Mouse (Mus musculus) kidney, postnatal 25 days (tissue): ENCODE measurements around the gene Piwil4.

Source experiments
- DNase-seq, 2 experiments: peaks; one replicate each; pipeline ENCODE4 v3.0.0; 2021; ENCODE audit warnings: mixed read lengths in 2 of 2

Piwil4 gene

GRCm38 (mm10) chr9:14740151-14740924, at the start of gene Piwil4:
TSS of gene Piwil4 (minus strand) at chr9:14740733.
- no peak for DNase-seq

GRCm38 (mm10) chr9:14787356-14787755, 46.8 kb upstream of the Piwil4 start:
- no peak for DNase-seq

- peak; percentile 96 for DNase-seq
Observed at GRCm38 (mm10) chr9:14784039-14785002, 43.8 kb upstream of the Piwil4 start, which contains the start of the genes Mre11a and Ankrd49. TSS of gene Mre11a (plus strand) at chr9:14784654. TSS of gene Ankrd49 (minus strand) at chr9:14784856.

- no peak for DNase-seq
Observed at GRCm38 (mm10) chr9:14778341-14778740, 37.8 kb upstream of the Piwil4 start.

GRCm38 (mm10) chr9:14773813-14774212, 33.3 kb upstream of the Piwil4 start:
- no peak for DNase-seq

- no peak for DNase-seq
Observed at GRCm38 (mm10) chr9:14772074-14772473, 31.5 kb upstream of the Piwil4 start.

- no peak for DNase-seq
Observed at GRCm38 (mm10) chr9:14770803-14771471, 30.4 kb upstream of the Piwil4 start, which contains the start of gene 1700012B09Rik. TSS of gene 1700012B09Rik (minus strand) at chr9:14771030.

GRCm38 (mm10) chr9:14769811-14770210, 29.3 kb upstream of the Piwil4 start:
- DNase-seq, result no peak

GRCm38 (mm10) chr9:14764765-14765164, 24.2 kb upstream of the Piwil4 start:
- peak; percentile 46 to 71 for DNase-seq

- DNase-seq, result no peak
Observed at GRCm38 (mm10) chr9:14759261-14759660, 18.7 kb upstream of the Piwil4 start.

GRCm38 (mm10) chr9:14758590-14758989, 18.1 kb upstream of the Piwil4 start:
- no peak for DNase-seq

- DNase-seq, result no peak
Observed at GRCm38 (mm10) chr9:14754469-14754868, 13.9 kb upstream of the Piwil4 start.

- no peak for DNase-seq
Observed at GRCm38 (mm10) chr9:14753947-14754346, 13.4 kb upstream of the Piwil4 start.

- DNase-seq, result peak; percentile 77 to 88
Observed at GRCm38 (mm10) chr9:14752001-14752522, 11.5 kb upstream of the Piwil4 start, which contains the start of gene Fut4. TSS of gene Fut4 (minus strand) at chr9:14752393.

- DNase-seq, result peak in 1 of 2 experiments; percentile 8
Observed at GRCm38 (mm10) chr9:14751503-14752000, 11.0 kb upstream of the Piwil4 start.

GRCm38 (mm10) chr9:14750901-14751502, 10.5 kb upstream of the Piwil4 start:
- no peak for DNase-seq

GRCm38 (mm10) chr9:14739498-14740150, 909 bp downstream of the Piwil4 start:
- peak in 1 of 2 experiments; percentile 5 for DNase-seq

GRCm38 (mm10) chr9:14730941-14731541, 9.5 kb downstream of the Piwil4 start:
- DNase-seq, result peak; percentile 40 to 72

GRCm38 (mm10) chr9:14728365-14728764, 12.2 kb downstream of the Piwil4 start:
- no peak for DNase-seq

- DNase-seq, result no peak
Observed at GRCm38 (mm10) chr9:14726629-14727028, 13.9 kb downstream of the Piwil4 start.

GRCm38 (mm10) chr9:14726005-14726404, 14.5 kb downstream of the Piwil4 start:
- no peak for DNase-seq
